Mouse (Mus musculus): ENCODE results near the gene Hist2h3c2. TPM values are rescaled to one million over a fixed set of nuclear protein-coding genes. Genes with fewer than 3 reads are reported as not detected.
"Not testable (repeated sequence)": the region's sequence is repeated elsewhere in the genome, so short reads cannot be mapped to it uniquely, and the experiment has no call there.

Hist2h3c2 gene
- polyA plus RNA-seq, 1 experiment, result 1,020 TPM

DNA sequence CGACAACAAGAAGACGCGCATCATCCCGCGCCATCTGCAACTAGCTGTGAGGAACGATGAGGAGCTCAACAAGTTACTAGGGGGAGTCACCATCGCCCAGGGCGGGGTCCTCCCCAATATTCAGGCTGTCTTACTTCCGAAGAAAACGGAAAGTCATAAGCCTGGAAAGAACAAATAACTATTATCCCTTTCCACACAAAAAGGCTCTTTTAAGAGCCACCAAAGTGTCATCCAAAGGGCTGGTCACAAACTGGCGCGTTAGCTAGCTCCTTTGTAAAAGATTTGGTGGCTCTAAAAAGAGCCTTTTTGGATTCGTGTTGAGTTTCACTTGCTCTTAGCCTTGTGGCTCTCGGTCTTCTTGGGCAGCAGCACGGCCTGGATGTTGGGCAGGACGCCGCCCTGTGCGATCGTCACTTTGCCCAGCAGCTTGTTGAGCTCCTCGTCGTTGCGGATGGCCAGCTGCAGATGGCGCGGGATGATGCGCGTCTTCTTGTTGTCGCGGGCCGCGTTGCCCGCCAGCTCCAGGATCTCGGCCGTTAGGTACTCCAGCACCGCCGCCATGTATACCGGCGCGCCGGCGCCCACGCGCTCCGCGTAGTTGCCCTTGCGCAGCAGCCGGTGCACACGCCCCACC, 18.7 kb downstream of the Hist2h3c2 start:
- H3K4me3 ChIP-seq (ENCODE audit: control insufficient read depth, insufficient read depth, low read length), result peak overlapping the region; percentile 80
- not testable (repeated sequence) for H3K27me3 ChIP-seq (ENCODE audit: control insufficient read depth, insufficient read depth, low read length); H3K36me3 ChIP-seq (ENCODE audit: control insufficient read depth, insufficient read depth, low read length); DNase-seq
- under 1% methylated on average over 34 of the region's 47 CpGs for WGBS
- TF ChIP-seq POLR2A (IDR thresholded peaks at IDR 0.05; ENCODE audit: control insufficient read depth, extremely low read depth, insufficient read depth, low read length, poor library complexity), result peak; percentile 77
- peak overlapping the region; percentile 98 for H3K27ac ChIP-seq (ENCODE audit: control insufficient read depth, insufficient read depth, low read length)
- H3K4me1 ChIP-seq (replicated peaks; ENCODE audit: control insufficient read depth, insufficient read depth, low read length), result peaks cover 21% of the 10 kb centered on the region

GRCm38 (mm10) chr3:96219661-96220130, 19.2 kb downstream of the Hist2h3c2 start, which contains the start of the genes Bola1 and Hist2h2ab:
Gene Bola1 (minus strand): TSS chr3:96219709.
Gene Hist2h2ab (plus strand): TSS chr3:96219865.
- peak; percentile 79 for DNase-seq
- under 1% methylated on average over 37 of the region's 37 CpGs for WGBS
- TF ChIP-seq CTCF (IDR thresholded peaks at IDR 0.05; ENCODE audit: borderline replicate concordance, control insufficient read depth, extremely low read depth, insufficient read depth, low read length, poor library complexity) (peak; percentile 42; the same call in 1 of the 2 replicates), POLR2A (IDR thresholded peaks at IDR 0.05; ENCODE audit: control insufficient read depth, extremely low read depth, insufficient read depth, low read length, poor library complexity) (peak; percentile 86)
- H3K4me3 ChIP-seq (ENCODE audit: control insufficient read depth, insufficient read depth, low read length), result peak within 1 kb of the TSS; percentile 80
- H3K4me1 ChIP-seq (replicated peaks; ENCODE audit: control insufficient read depth, insufficient read depth, low read length), result peaks cover 18% of the 10 kb centered on the region
- no peaks in the 10 kb centered on the region for H3K27me3 ChIP-seq (ENCODE audit: control insufficient read depth, insufficient read depth, low read length)
- H3K36me3 ChIP-seq (ENCODE audit: control insufficient read depth, insufficient read depth, low read length), result no peaks in the 10 kb centered on the region
- H3K27ac ChIP-seq (ENCODE audit: control insufficient read depth, insufficient read depth, low read length), result peak within 1 kb of the TSS; percentile 98

- peak overlapping the region; percentile 90 for H3K27ac ChIP-seq (ENCODE audit: control insufficient read depth, insufficient read depth, low read length)
- under 1% methylated on average over 12 of the region's 12 CpGs for WGBS
- peaks cover 17% of the 10 kb centered on the region for H3K4me1 ChIP-seq (replicated peaks; ENCODE audit: control insufficient read depth, insufficient read depth, low read length)
- DNase-seq, result peak; percentile 56
- no peaks in the 10 kb centered on the region for H3K27me3 ChIP-seq (ENCODE audit: control insufficient read depth, insufficient read depth, low read length)
- no peak for TF ChIP-seq CTCF (IDR thresholded peaks at IDR 0.05; ENCODE audit: borderline replicate concordance, control insufficient read depth, extremely low read depth, insufficient read depth, low read length, poor library complexity)
- TF ChIP-seq POLR2A (IDR thresholded peaks at IDR 0.05; ENCODE audit: control insufficient read depth, extremely low read depth, insufficient read depth, low read length, poor library complexity), result no peak
- no peaks in the 10 kb centered on the region for H3K36me3 ChIP-seq (ENCODE audit: control insufficient read depth, insufficient read depth, low read length)
- H3K4me3 ChIP-seq (ENCODE audit: control insufficient read depth, insufficient read depth, low read length), result peak overlapping the region; percentile 49
Observed at GRCm38 (mm10) chr3:96219191-96219641, 19.7 kb downstream of the Hist2h3c2 start.

- Histone ChIP-seq H3K27me3 (ENCODE audit: control insufficient read depth, insufficient read depth, low read length) (no peaks in the 10 kb centered on the region), H3K4me3 (ENCODE audit: control insufficient read depth, insufficient read depth, low read length) (no peak overlapping the region), H3K36me3 (ENCODE audit: control insufficient read depth, insufficient read depth, low read length) (no peaks in the 10 kb centered on the region), H3K4me1 (replicated peaks; ENCODE audit: control insufficient read depth, insufficient read depth, low read length) (no peaks in the 10 kb centered on the region), H3K27ac (ENCODE audit: control insufficient read depth, insufficient read depth, low read length) (no peak overlapping the region)
- DNase-seq, result no peak
- no peak for TF ChIP-seq POLR2A (IDR thresholded peaks at IDR 0.05; ENCODE audit: control insufficient read depth, extremely low read depth, insufficient read depth, low read length, poor library complexity)
- WGBS, result 61% methylated on average over 15 of the region's 15 CpGs
Observed at GRCm38 (mm10) chr3:96209242-96209641, 29.7 kb downstream of the Hist2h3c2 start.

GRCm38 (mm10) chr3:96207819-96208218, 31.1 kb downstream of the Hist2h3c2 start:
- Histone ChIP-seq H3K4me1 (replicated peaks; ENCODE audit: control insufficient read depth, insufficient read depth, low read length) (no peaks in the 10 kb centered on the region), H3K36me3 (ENCODE audit: control insufficient read depth, insufficient read depth, low read length) (no peaks in the 10 kb centered on the region), H3K4me3 (ENCODE audit: control insufficient read depth, insufficient read depth, low read length) (no peak overlapping the region), H3K27me3 (ENCODE audit: control insufficient read depth, insufficient read depth, low read length) (no peaks in the 10 kb centered on the region), H3K27ac (ENCODE audit: control insufficient read depth, insufficient read depth, low read length) (no peak overlapping the region)
- 73% methylated on average over 3 of the region's 3 CpGs for whole genome bisulfite sequencing
- TF ChIP-seq CTCF (IDR thresholded peaks at IDR 0.05; ENCODE audit: borderline replicate concordance, control insufficient read depth, extremely low read depth, insufficient read depth, low read length, poor library complexity) (no peak), POLR2A (IDR thresholded peaks at IDR 0.05; ENCODE audit: control insufficient read depth, extremely low read depth, insufficient read depth, low read length, poor library complexity) (no peak)
- no peak for DNase-seq

- WGBS, result 64% methylated on average over 2 of the region's 2 CpGs
- H3K4me3 ChIP-seq (ENCODE audit: control insufficient read depth, insufficient read depth, low read length), result no peak overlapping the region
- no peak overlapping the region for H3K27ac ChIP-seq (ENCODE audit: control insufficient read depth, insufficient read depth, low read length)
- H3K36me3 ChIP-seq (ENCODE audit: control insufficient read depth, insufficient read depth, low read length), result no peaks in the 10 kb centered on the region
- TF ChIP-seq CTCF (IDR thresholded peaks at IDR 0.05; ENCODE audit: borderline replicate concordance, control insufficient read depth, extremely low read depth, insufficient read depth, low read length, poor library complexity), result no peak
- TF ChIP-seq POLR2A (IDR thresholded peaks at IDR 0.05; ENCODE audit: control insufficient read depth, extremely low read depth, insufficient read depth, low read length, poor library complexity), result no peak
- H3K4me1 ChIP-seq (replicated peaks; ENCODE audit: control insufficient read depth, insufficient read depth, low read length), result peaks cover 20% of the 10 kb centered on the region
- no peak for DNase-seq
- H3K27me3 ChIP-seq (ENCODE audit: control insufficient read depth, insufficient read depth, low read length), result no peaks in the 10 kb centered on the region
Observed at GRCm38 (mm10) chr3:96199731-96200130, 39.2 kb downstream of the Hist2h3c2 start.

DNA sequence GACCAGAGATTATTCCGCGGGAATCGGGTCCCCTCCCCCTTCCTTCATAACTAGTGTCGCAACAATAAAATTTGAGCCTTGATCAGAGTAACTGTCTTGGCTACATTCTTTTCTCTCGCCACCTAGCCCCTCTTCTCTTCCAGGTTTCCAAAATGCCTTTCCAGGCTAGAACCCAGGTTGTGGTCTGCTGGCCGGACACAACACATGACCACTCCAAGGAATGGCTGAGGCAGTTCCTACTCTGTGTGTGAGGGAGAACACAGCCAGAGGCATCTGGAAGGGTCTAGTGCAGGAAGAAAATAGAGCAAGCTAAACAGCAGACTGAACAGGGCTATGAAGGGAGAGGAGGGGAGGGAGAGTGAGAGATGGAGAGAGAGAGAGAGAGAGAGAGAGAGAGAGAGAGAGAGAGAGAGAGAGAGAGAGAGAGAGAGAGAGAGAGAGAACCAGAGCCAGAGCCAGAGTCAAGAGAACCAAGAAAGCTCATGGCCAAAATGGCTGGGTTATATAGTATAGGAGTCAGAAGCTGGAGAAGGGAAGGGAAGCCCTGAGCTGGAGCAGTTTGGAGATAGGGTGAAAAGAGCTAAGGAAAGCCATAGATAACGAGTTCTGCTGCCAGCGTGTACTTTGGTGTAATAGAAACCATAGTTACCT, 40.2 kb downstream of the Hist2h3c2 start:
- peaks cover 22% of the 10 kb centered on the region for H3K4me1 ChIP-seq (replicated peaks; ENCODE audit: control insufficient read depth, insufficient read depth, low read length)
- not testable (repeated sequence) for H3K36me3 ChIP-seq (ENCODE audit: control insufficient read depth, insufficient read depth, low read length); H3K27ac ChIP-seq (ENCODE audit: control insufficient read depth, insufficient read depth, low read length); H3K27me3 ChIP-seq (ENCODE audit: control insufficient read depth, insufficient read depth, low read length); DNase-seq; H3K4me3 ChIP-seq (ENCODE audit: control insufficient read depth, insufficient read depth, low read length)
- whole genome bisulfite sequencing, result 35% methylated on average over 8 of the region's 8 CpGs
